In the genomic region with DNA sequence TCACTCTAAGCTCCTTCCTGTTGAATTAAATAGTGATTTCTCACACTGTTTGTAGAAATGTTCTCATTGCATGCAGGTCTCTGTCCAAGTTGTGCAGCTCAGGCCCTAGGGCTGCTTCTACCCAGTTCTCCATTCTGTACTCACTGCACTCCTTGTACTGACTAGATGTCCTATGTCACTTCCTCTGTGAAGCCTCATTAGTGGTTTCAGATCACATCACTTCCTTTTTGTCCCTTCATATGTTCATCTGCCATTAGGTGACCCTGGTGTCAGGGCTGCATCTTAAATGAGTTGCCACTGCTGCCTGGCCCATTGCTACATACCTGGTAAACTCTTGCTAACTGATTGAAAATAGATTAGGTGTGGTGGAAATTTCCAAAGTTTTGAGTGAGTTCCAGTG, we compare ENCODE assay signal across 21 mouse cellular contexts. TPM values are rescaled to one million over a fixed set of nuclear protein-coding genes. Genes with fewer than 3 reads are reported as not detected.
A peak's percentile ranks its signal among the peaks of the same experiment; 100 is the strongest.
DNase-seq lines count a peak whose midpoint lies in the region; ATAC-seq and TF ChIP-seq lines count a peak whose summit lies in the region.
"Had no signal": no experiment of that assay in that cellular context is flagged by ENCODE, and none has a peak within 500 bp of the region (broad histone marks: within the 10 kb centered on the region; RNA-seq: fewer than 3 reads in every experiment).

No protein-coding gene starts in this region.

- in situ Hi-C loops in CH12.LX (cut with MboI; ENCODE audit: low pct_ligation_motif_present, low pct_unique_long_range_greater_than_20kb, low sequenced_read_pairs): no loop called here

- TF ChIP-seq POLR2A in CH12.LX (IDR thresholded peaks at IDR 0.05; ENCODE audit: low read depth, low read length): no peak

- peaks cover 3% of the 10 kb centered on the region for H3K4me1 ChIP-seq in midbrain, embryonic 11.5 days (ENCODE audit: control insufficient read depth, insufficient read depth, low read length)
- peaks cover 24% of the 10 kb centered on the region for H3K4me1 ChIP-seq in midbrain, embryonic 10.5 days
- H3K4me1 ChIP-seq in CH12.LX (ENCODE audit: control insufficient read depth in 1 of 2, insufficient read depth in 2 of 2): peaks cover 3 to 15% of the 10 kb centered on the region in 2 experiments; a peak in 3 of 4 replicates
- H3K4me1 ChIP-seq: embryonic facial prominence, embryonic 15.5 days had no signal

- H3K79me2 ChIP-seq in CH12.LX (replicated peaks; ENCODE audit: control insufficient read depth, extremely low read depth, insufficient read depth, poor library complexity, severe bottlenecking): no peaks in the 10 kb centered on the region

- TF ChIP-seq RAD21 in CH12.LX (IDR thresholded peaks at IDR 0.05; ENCODE audit: low read depth, low read length): no peak

- H3K4me2 ChIP-seq in midbrain, embryonic 11.5 days: no peak overlapping the region
- H3K4me2 ChIP-seq in CH12.LX (ENCODE audit: insufficient read depth, low read depth, poor library complexity, severe bottlenecking): no peak overlapping the region
- H3K4me2 ChIP-seq: embryonic facial prominence, embryonic 15.5 days; forebrain, embryonic 15.5 days; heart, embryonic 11.5 days; heart, embryonic 15.5 days had no signal

- no peak overlapping the region for H3K27ac ChIP-seq in midbrain, embryonic 11.5 days (ENCODE audit: low read depth, low read length)
- H3K27ac ChIP-seq in midbrain, embryonic 10.5 days (replicated peaks): no peak overlapping the region; the same call in 1 of the 2 replicates
- H3K27ac ChIP-seq in CH12.LX (ENCODE audit: insufficient read depth, low read depth): no peak overlapping the region
- H3K27ac ChIP-seq: embryonic facial prominence, embryonic 15.5 days; forebrain, embryonic 15.5 days; heart, adult 2 months had no signal

- no peak for ATAC-seq in midbrain, embryonic 11.5 days (ENCODE audit: low FRiP score)
- ATAC-seq in hematopoietic stem cell, adult 5-6 weeks (replicated peaks in 1 of 2; ENCODE audit: insufficient read depth in 1 of 2, low FRiP score in 2 of 2, low TSS enrichment in 1 of 2, low read depth in 1 of 2, poor library complexity in 2 of 2, severe bottlenecking in 2 of 2): 0 out of 4 replicates have a peak, but pooled peaks have one; percentile 7 to 39
- 0 out of 2 replicates have a peak, but pooled peaks have one; percentile 44 for ATAC-seq in neutrophil, adult 5-6 weeks (ENCODE audit: extremely low read depth, insufficient number of reproducible peaks, low FRiP score, poor library complexity, severe bottlenecking)
- ATAC-seq: forebrain, embryonic 15.5 days; hindbrain, embryonic 16.5 days; Patski had no signal

- no peak for TF ChIP-seq EP300 in CH12.LX (IDR thresholded peaks at IDR 0.05; ENCODE audit: low read length)

- no peak overlapping the region for H3K9ac ChIP-seq in midbrain, embryonic 11.5 days (ENCODE audit: low read length)
- H3K9ac ChIP-seq in CH12.LX (ENCODE audit: insufficient read depth, low read depth): no peak overlapping the region
- H3K9ac ChIP-seq: embryonic facial prominence, embryonic 15.5 days; forebrain, embryonic 15.5 days; heart, embryonic 15.5 days had no signal

- no peaks in the 10 kb centered on the region for H3K9me3 ChIP-seq in midbrain, embryonic 11.5 days (ENCODE audit: control insufficient read depth, low read length)
- H3K9me3 ChIP-seq in midbrain, embryonic 10.5 days (replicated peaks): no peaks in the 10 kb centered on the region
- no peaks in the 10 kb centered on the region for H3K9me3 ChIP-seq in CH12.LX (replicated peaks; ENCODE audit: low read length)
- H3K9me3 ChIP-seq: embryonic facial prominence, embryonic 15.5 days; forebrain, embryonic 15.5 days; heart, embryonic 15.5 days had no signal

- H3K27me3 ChIP-seq in midbrain, embryonic 11.5 days (ENCODE audit: control insufficient read depth, insufficient read depth, low read length): no peaks in the 10 kb centered on the region
- H3K27me3 ChIP-seq in midbrain, embryonic 10.5 days (ENCODE audit: low read depth, poor library complexity, severe bottlenecking): no peaks in the 10 kb centered on the region
- H3K27me3 ChIP-seq in CH12.LX (replicated peaks): no peaks in the 10 kb centered on the region
- H3K27me3 ChIP-seq: embryonic facial prominence, embryonic 15.5 days; forebrain, embryonic 15.5 days; heart, embryonic 15.5 days; Patski had no signal

- DNase-seq in midbrain, embryonic 11.5 days (ENCODE audit: low spot score, missing footprints): peak; percentile 10
- DNase-seq in midbrain, embryonic 10.5 days (ENCODE audit: low spot score): no peak
- DNase-seq in CH12.LX (ENCODE audit: extremely low read depth): peak; percentile 47
- DNase-seq in adrenal gland, postnatal 25 days: no peak
- DNase-seq in kidney, postnatal 10 days: no peak
- DNase-seq in right cerebral cortex, postnatal 25 days: no peak
- DNase-seq: adrenal gland, adult 2 months; adrenal gland, postnatal 36 days; cerebellum, adult 2 months; cerebellum, postnatal 10 days; embryo, embryonic 11 days; gastrocnemius, postnatal 36 days; heart, adult 2 months had no signal

- no peak overlapping the region for H3K4me3 ChIP-seq in midbrain, embryonic 11.5 days (ENCODE audit: low read depth, low read length)
- no peak overlapping the region for H3K4me3 ChIP-seq in midbrain, embryonic 10.5 days
- no peak overlapping the region for H3K4me3 ChIP-seq in CH12.LX (replicated peaks in 1 of 3; ENCODE audit: low read depth in 2 of 3, low read length in 2 of 3, poor library complexity in 1 of 3)
- H3K4me3 ChIP-seq: embryonic facial prominence, embryonic 15.5 days; forebrain, embryonic 15.5 days; heart, adult 2 months; heart, embryonic 15.5 days had no signal

- dilution Hi-C loops in CH12.LX (cut with MboI; ENCODE audit: extremely low pct_ligation_motif_present, extremely low pct_unique_long_range_greater_than_20kb, low sequenced_read_pairs): no loop called here

- no peak for TF ChIP-seq CTCF in CH12.LX (conservative IDR thresholded peaks at IDR 0.05 in 1 of 2, IDR thresholded peaks at IDR 0.05 in 1 of 2; ENCODE audit: low read depth in 2 of 2, low read length in 2 of 2)

- no peaks in the 10 kb centered on the region; the same call in 1 of the 2 replicates for H3K36me3 ChIP-seq in midbrain, embryonic 11.5 days (ENCODE audit: control insufficient read depth, insufficient read depth, low read length)
- no peaks in the 10 kb centered on the region for H3K36me3 ChIP-seq in midbrain, embryonic 10.5 days
- H3K36me3 ChIP-seq in CH12.LX (replicated peaks in 1 of 2; ENCODE audit: control insufficient read depth in 1 of 2, insufficient read depth in 1 of 2, low read length in 1 of 2): peaks cover 0 to 10% of the 10 kb centered on the region in 2 experiments
- H3K36me3 ChIP-seq: embryonic facial prominence, embryonic 15.5 days; forebrain, embryonic 15.5 days; heart, embryonic 15.5 days had no signal

TF ChIP-seq in CH12.LX, 34 proteins besides CTCF, POLR2A, EP300 and RAD21:
- no peak for TF ChIP-seq TBP (conservative IDR thresholded peaks at IDR 0.05; ENCODE audit: low read depth, low read length)
- no peak for TF ChIP-seq ELF1 (IDR thresholded peaks at IDR 0.05; ENCODE audit: low read depth, low read length)
- no peak for TF ChIP-seq IRF4 (IDR thresholded peaks at IDR 0.05; ENCODE audit: low read depth, low read length)
- TF ChIP-seq ZC3H11A (IDR thresholded peaks at IDR 0.05; ENCODE audit: low read depth, low read length): no peak
- no peak for TF ChIP-seq USF1 (IDR thresholded peaks at IDR 0.05; ENCODE audit: low read depth, low read length)
- TF ChIP-seq MXI1 (IDR thresholded peaks at IDR 0.05; ENCODE audit: low read depth, low read length): no peak
- no peak for TF ChIP-seq KAT2A (IDR thresholded peaks at IDR 0.05; ENCODE audit: insufficient replicate concordance, low read length)
- no peak for TF ChIP-seq USF2 (conservative IDR thresholded peaks at IDR 0.05; ENCODE audit: low read depth, low read length)
- no peak for TF ChIP-seq BHLHE40 (IDR thresholded peaks at IDR 0.05; ENCODE audit: low read depth, low read length)
- TF ChIP-seq SMC3 (IDR thresholded peaks at IDR 0.05; ENCODE audit: low read depth, low read length): no peak
- TF ChIP-seq GABPA (IDR thresholded peaks at IDR 0.05; ENCODE audit: insufficient replicate concordance, low read depth, low read length): no peak

RNA-seq across cellular contexts. Expression of gene Nubpl, which starts 22.7 kb away (rescaled TPM):
- 12.6 and 14.2 TPM in 2 replicates for polyA plus RNA-seq in midbrain, embryonic 11.5 days (2014; fragmentation: Nextera tagmentation; extraction: Ambion mirVana)
- 15.6 and 17.6 TPM in 2 replicates for polyA plus RNA-seq in midbrain, embryonic 10.5 days (2016; fragmentation: Nextera tagmentation; extraction: Ambion mirVana)
- total RNA-seq in CH12.LX (2012; rRNA removed) (7.8 and 9.5 TPM in 2 replicates), CH12.LX (2014; rRNA removed) (11.8 and 12.6 TPM in 2 replicates)
- 11.1 and 15.8 TPM in 2 replicates for polyA plus RNA-seq in CH12.LX (2012; ENCODE audit: insufficient read length, low read depth)
- total RNA-seq in hematopoietic stem cell, adult 5-6 weeks (2017): 5.4 and 6.4 TPM in 2 replicates
- total RNA-seq in neutrophil, adult 5-6 weeks (2017): 2.6 and 6.1 TPM in 2 replicates
- total RNA-seq in adrenal gland, postnatal 25 days (2021): 13.5 and 15.9 TPM in 2 replicates

Comparison
In these comparisons a context has a peak if more than half of its experiments do, and no peak if none do; other contexts are left out.
1. DNase-seq: peak in midbrain, embryonic 11.5 days (single experiment) and CH12.LX (single experiment); none in midbrain, embryonic 10.5 days (single experiment), adrenal gland, postnatal 25 days (single experiment), kidney, postnatal 10 days (single experiment) and right cerebral cortex, postnatal 25 days (single experiment).